Mouse (Mus musculus) cortical plate, adult 2 months (tissue): ENCODE data around the gene Traf3ip1.

Experiments
- CTCF ChIP-seq: fragments of 200-500 bp; IDR thresholded peaks from 2 replicates; pipeline ENCODE4 v1.5.1; 2011; ENCODE audit warnings: mild to moderate bottlenecking, control low read depth, low read length; ENCODE audit not compliant: insufficient read depth; ENCODE audit errors: extremely low read depth
- POLR2A ChIP-seq: fragments of 200-500 bp; IDR thresholded peaks from 2 replicates; pipeline ENCODE4 v1.6.1; 2011; ENCODE audit warnings: mild to moderate bottlenecking, low read length, control low read depth; ENCODE audit not compliant: insufficient read depth; ENCODE audit errors: extremely low read depth

DNA sequence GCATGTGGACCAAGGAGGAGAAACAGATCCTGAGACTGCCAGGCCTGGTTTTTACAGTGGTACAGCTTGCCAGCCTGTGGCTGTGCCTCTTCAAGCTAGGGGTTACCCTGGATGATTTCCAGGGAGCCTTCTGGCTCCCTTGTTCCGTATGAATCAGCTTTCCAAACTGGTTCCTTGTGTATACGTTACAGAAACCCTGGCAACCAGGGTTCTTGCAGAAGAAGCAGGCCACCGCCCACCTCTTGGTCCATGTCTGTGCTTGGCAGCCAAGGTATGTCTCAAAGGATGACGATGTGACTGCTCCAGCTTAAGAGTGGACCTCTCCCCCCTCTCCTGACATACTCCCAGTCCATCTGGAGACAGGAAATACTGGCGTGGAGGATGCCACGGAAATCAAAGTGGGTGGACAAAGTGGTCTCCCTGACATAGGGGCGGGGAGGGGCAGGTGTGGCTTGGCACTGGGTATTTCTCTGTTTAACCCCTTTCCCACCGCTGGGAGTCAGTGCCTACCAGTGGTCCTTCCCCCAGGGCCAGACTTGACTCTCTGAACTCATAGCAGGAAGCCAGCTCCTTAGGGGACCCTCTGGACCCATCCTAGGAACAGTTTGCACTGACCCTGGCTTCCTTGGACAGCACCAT, 36.1 kb upstream of the Traf3ip1 start:
- no peak for TF ChIP-seq CTCF
- TF ChIP-seq POLR2A: no peak
